Mouse (Mus musculus) lung, postnatal 0 days (tissue): ENCODE measurements at regions not wholly inside any gene's neighbourhood (a gene's known extent, or its start where the extent isn't known, plus 50 kb on each side); places are given as distances from the start of the nearest gene placed in this dataset.

Experiments
- ATAC-seq: fragments of 200-750 bp; cut with Nextera tagmentation; 2 replicates; pipeline ENCODE4 v1.8.0; 2017; ENCODE audit warnings: moderate library complexity
- DNase-seq: peaks from one replicate; pipeline ENCODE4 v3.0.0-alpha.2; 2016; ENCODE audit warnings: low spot score
- H3K27ac ChIP-seq: fragments of 300-500 bp; sonication (generic); 2 replicates; pipeline ENCODE4 v1.5.1; 2014; ENCODE audit warnings: antibody characterized with exemption, mild to moderate bottlenecking, low read length, mixed read lengths
- H3K27me3 ChIP-seq: fragments of 300-500 bp; sonication (generic); replicated peaks from 2 replicates; pipeline ENCODE4 v1.6.1; 2014; ENCODE audit warnings: low read length, mixed read lengths; ENCODE audit not compliant: insufficient read depth
- H3K36me3 ChIP-seq: fragments of 300-500 bp; sonication (generic); 2 replicates; pipeline ENCODE4 v1.6.1; 2014; ENCODE audit warnings: low read length, mixed read lengths; ENCODE audit not compliant: insufficient read depth
- H3K4me1 ChIP-seq: fragments of 300-500 bp; sonication (generic); 2 replicates; pipeline ENCODE4 v1.6.1; 2014; ENCODE audit warnings: antibody characterized with exemption, low read depth, low read length, mixed read lengths; ENCODE audit not compliant: insufficient read depth
- H3K4me2 ChIP-seq: fragments of 300-500 bp; sonication (generic); replicated peaks from 2 replicates; pipeline ENCODE4 v1.6.1; 2014; ENCODE audit warnings: low read depth, mild to moderate bottlenecking, low read length, moderate library complexity, mixed read lengths
- H3K4me3 ChIP-seq: fragments of 300-500 bp; sonication (generic); 2 replicates; pipeline ENCODE4 v1.5.1; 2014; ENCODE audit warnings: low read depth, low read length
- H3K9ac ChIP-seq: fragments of 300-500 bp; sonication (generic); replicated peaks from 2 replicates; pipeline ENCODE4 v1.6.1; 2014; ENCODE audit warnings: low read depth, mild to moderate bottlenecking
- H3K9me3 ChIP-seq: fragments of 300-500 bp; sonication (generic); 2 replicates; pipeline ENCODE4 v1.6.1; 2016; ENCODE audit warnings: low read length, mixed read lengths
- CTCF ChIP-seq: IDR thresholded peaks from 2 replicates; pipeline ENCODE4 v1.5.1; 2016; ENCODE audit warnings: antibody characterized with exemption, mild to moderate bottlenecking
- EP300 ChIP-seq: IDR thresholded peaks from 2 replicates; pipeline ENCODE4 v1.6.1; 2016; ENCODE audit warnings: antibody characterized with exemption, mild to moderate bottlenecking, control low read depth
- WGBS: fragments of 180-500 bp; shearing (Covaris S2); extraction: QIAGEN DNeasy Blood & Tissue Kit; methylation state at CpG from one replicate; pipeline ENCODE4 v1.1.7; 2014; 5-methylcytosine and 5-hydroxymethylcytosine counted together

- no peak overlapping the region for H3K9ac ChIP-seq
- H3K4me1 ChIP-seq, result no peaks in the 10 kb centered on the region
- H3K27me3 ChIP-seq, result no peaks in the 10 kb centered on the region
- no peak overlapping the region for H3K27ac ChIP-seq
- 77% methylated on average over 2 of the region's 2 CpGs for WGBS
- H3K36me3 ChIP-seq, result no peaks in the 10 kb centered on the region
- no peak overlapping the region for H3K4me3 ChIP-seq
- ATAC-seq (no peak), DNase-seq (no peak)
- no peak overlapping the region for H3K4me2 ChIP-seq
- H3K9me3 ChIP-seq, result peaks cover 3% of the 10 kb centered on the region; the same call in 1 of the 2 replicates
- TF ChIP-seq CTCF (no peak), EP300 (no peak)
These were observed 1083.9 kb upstream of the Cadm2 start for GRCm38 (mm10) chr16:68704569-68704968.

GRCm38 (mm10) chr16:68666972-68667538 lies 1046.3 kb upstream of the Cadm2 start:
- Histone ChIP-seq H3K4me1 (no peaks in the 10 kb centered on the region), H3K4me3 (no peak overlapping the region), H3K9me3 (no peaks in the 10 kb centered on the region), H3K4me2 (no peak overlapping the region), H3K27ac (no peak overlapping the region), H3K9ac (no peak overlapping the region), H3K36me3 (no peaks in the 10 kb centered on the region), H3K27me3 (no peaks in the 10 kb centered on the region)
- no peak for ATAC-seq
- 83% methylated on average over 4 of the region's 4 CpGs for WGBS
- TF ChIP-seq EP300 (no peak), CTCF (no peak)
- DNase-seq, result no peak

- Histone ChIP-seq H3K27ac (no peak overlapping the region), H3K36me3 (no peaks in the 10 kb centered on the region), H3K27me3 (no peaks in the 10 kb centered on the region), H3K4me1 (no peaks in the 10 kb centered on the region), H3K9ac (no peak overlapping the region), H3K4me2 (no peak overlapping the region), H3K9me3 (no peaks in the 10 kb centered on the region), H3K4me3 (no peak overlapping the region)
- no peak for ATAC-seq
- 32% methylated on average over 4 of the region's 4 CpGs for WGBS
- no peak for DNase-seq
- TF ChIP-seq CTCF (no peak), EP300 (no peak)
These were observed 1037.7 kb upstream of the Cadm2 start for GRCm38 (mm10) chr16:68658436-68658835.

GRCm38 (mm10) chr16:68627976-68628375 lies 1007.3 kb upstream of the Cadm2 start:
- Histone ChIP-seq H3K36me3 (no peaks in the 10 kb centered on the region), H3K27me3 (no peaks in the 10 kb centered on the region), H3K4me1 (no peaks in the 10 kb centered on the region), H3K9ac (no peak overlapping the region), H3K4me3 (no peak overlapping the region), H3K4me2 (no peak overlapping the region), H3K9me3 (no peaks in the 10 kb centered on the region), H3K27ac (no peak overlapping the region)
- DNase-seq (no peak), ATAC-seq (no peak)
- 71% methylated on average over 2 of the region's 2 CpGs for WGBS
- TF ChIP-seq EP300 (no peak), CTCF (no peak)

- H3K4me1 ChIP-seq, result no peaks in the 10 kb centered on the region
- H3K36me3 ChIP-seq, result no peaks in the 10 kb centered on the region
- no peak overlapping the region for H3K4me2 ChIP-seq
- no peak for TF ChIP-seq EP300
- TF ChIP-seq CTCF, result 0 out of 2 replicates have a peak, but pooled peaks have one; percentile 25
- H3K27me3 ChIP-seq, result no peaks in the 10 kb centered on the region
- DNase-seq (peak; percentile 13), ATAC-seq (no peak)
- H3K9ac ChIP-seq, result no peak overlapping the region
- WGBS, result 62% methylated on average over 2 of the region's 2 CpGs
- H3K27ac ChIP-seq, result no peak overlapping the region
- H3K4me3 ChIP-seq, result no peak overlapping the region
- no peaks in the 10 kb centered on the region for H3K9me3 ChIP-seq
These were observed 993.3 kb upstream of the Cadm2 start for GRCm38 (mm10) chr16:68614041-68614440.
